Mouse (Mus musculus) intestine, postnatal 0 days (tissue): Measurements from ENCODE around the gene Sugp2. TPM values are rescaled to one million over a fixed set of nuclear protein-coding genes. Genes with fewer than 3 reads are reported as not detected.

Experiments used
- ATAC-seq: fragments of 200-750 bp; cut with Nextera tagmentation; 2 replicates; pipeline ENCODE4 v1.8.0; 2017; ENCODE audit warnings: mild to moderate bottlenecking, moderate TSS enrichment, moderate library complexity
- H3K27ac ChIP-seq: fragments of 300-500 bp; sonication (generic); 2 replicates; pipeline ENCODE4 v1.5.1; 2014; ENCODE audit warnings: mild to moderate bottlenecking, low read depth, low read length, moderate library complexity
- H3K27me3 ChIP-seq: fragments of 300-500 bp; sonication (generic); replicated peaks from 2 replicates; pipeline ENCODE4 v1.6.1; 2014; ENCODE audit warnings: low read length, mixed read lengths; ENCODE audit not compliant: control insufficient read depth, insufficient read depth
- H3K36me3 ChIP-seq: fragments of 300-500 bp; sonication (generic); 2 replicates; pipeline ENCODE4 v1.6.1; 2014; ENCODE audit warnings: mild to moderate bottlenecking, moderate library complexity; ENCODE audit not compliant: control insufficient read depth, insufficient read depth
- H3K4me1 ChIP-seq: fragments of 300-500 bp; sonication (generic); replicated peaks from 2 replicates; pipeline ENCODE4 v1.6.1; 2014; ENCODE audit warnings: antibody characterized with exemption, low read length, mixed read lengths; ENCODE audit not compliant: control insufficient read depth, insufficient read depth
- H3K4me2 ChIP-seq: fragments of 300-500 bp; sonication (generic); replicated peaks from 2 replicates; pipeline ENCODE4 v1.6.1; 2014; ENCODE audit warnings: low read depth, mild to moderate bottlenecking, moderate library complexity
- H3K4me3 ChIP-seq: fragments of 300-500 bp; sonication (generic); 2 replicates; pipeline ENCODE4 v1.5.1; 2014; ENCODE audit warnings: low read depth, low read length
- H3K9ac ChIP-seq: fragments of 300-500 bp; sonication (generic); 2 replicates; pipeline ENCODE4 v1.6.1; 2014; ENCODE audit warnings: mild to moderate bottlenecking, low read depth, low read length
- H3K9me3 ChIP-seq: fragments of 300-500 bp; sonication (generic); 2 replicates; pipeline ENCODE4 v1.6.1; 2016; ENCODE audit warnings: mixed run types; ENCODE audit not compliant: control insufficient read depth
- CTCF ChIP-seq: sonication (generic); IDR thresholded peaks from 2 replicates; pipeline ENCODE4 v1.5.1; 2016; ENCODE audit warnings: low read depth, mild to moderate bottlenecking, control low read depth, antibody characterized with exemption, moderate library complexity
- WGBS: fragments of 180-500 bp; shearing (Covaris S2); extraction: QIAGEN DNeasy Blood & Tissue Kit; methylation state at CpG from one replicate; pipeline ENCODE4 v1.1.7; 2014; 5-methylcytosine and 5-hydroxymethylcytosine counted together
- polyA plus RNA-seq: library from polyadenylated mRNA; unstranded; fragments of >200 nt; fragmentation: Nextera tagmentation; extraction: Ambion mirVana; gene quantifications from 2 replicates; pipeline ENCODE4 v1.2.1, GENCODE M21; 2015

Gene Sugp2
- 8.0 and 11.5 TPM in 2 replicates for polyA plus RNA-seq

DNA sequence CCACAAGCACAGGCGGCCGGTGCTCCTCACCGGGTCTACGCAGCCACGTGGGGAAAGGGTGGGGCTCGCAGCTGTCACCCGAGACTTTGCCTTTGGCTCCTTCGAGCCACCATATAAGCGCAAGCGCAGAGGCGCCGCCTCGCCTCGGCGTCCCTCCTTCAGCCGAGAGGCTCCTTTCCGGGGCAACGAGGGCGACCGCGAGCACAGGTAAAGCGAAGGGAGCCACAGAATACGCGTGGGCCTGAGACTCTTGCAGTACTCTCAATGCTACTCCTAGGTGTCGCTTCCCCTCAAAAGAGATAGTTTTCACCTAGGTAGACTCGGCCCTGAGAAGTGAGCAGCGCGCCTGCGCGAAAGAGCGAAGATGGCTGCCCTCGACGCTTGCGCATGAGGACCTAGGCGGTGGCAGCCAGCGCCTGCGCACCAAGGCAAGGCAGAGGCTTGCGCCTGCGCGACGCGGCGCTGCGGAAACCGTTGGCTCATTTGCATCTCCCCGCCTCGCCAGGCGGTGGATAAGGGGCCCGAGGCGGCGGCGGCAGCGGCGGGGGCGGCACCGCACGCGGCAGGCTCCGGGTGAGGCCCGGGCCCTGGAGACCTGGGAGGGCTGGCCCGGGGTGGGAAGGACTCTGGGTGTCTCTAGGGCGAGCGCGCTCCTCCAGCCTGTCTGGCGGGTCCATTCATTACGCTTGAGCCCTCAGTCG is at the start of gene Sugp2, which contains the start of gene Armc6:
TSS of gene Sugp2 (plus strand) at position 147 of the 701 bp plus-strand sequence.
TSS of gene Armc6 (minus strand) at position 387 of the 701 bp plus-strand sequence.
- TF ChIP-seq CTCF: no peak
- peaks cover 40% of the 10 kb centered on the region for H3K36me3 ChIP-seq
- H3K4me3 ChIP-seq: peak within 1 kb of the TSS; percentile 75
- peak within 1 kb of the TSS; percentile 90 for H3K27ac ChIP-seq
- H3K27me3 ChIP-seq: no peaks in the 10 kb centered on the region
- no peaks in the 10 kb centered on the region for H3K9me3 ChIP-seq
- under 1% methylated on average over 67 of the region's 67 CpGs for WGBS
- ATAC-seq: peak; percentile 95
- peak within 1 kb of the TSS; percentile 65 for H3K9ac ChIP-seq
- no peaks in the 10 kb centered on the region; the same call in 1 of the 2 replicates for H3K4me1 ChIP-seq
- peak within 1 kb of the TSS; percentile 85 for H3K4me2 ChIP-seq

DNA sequence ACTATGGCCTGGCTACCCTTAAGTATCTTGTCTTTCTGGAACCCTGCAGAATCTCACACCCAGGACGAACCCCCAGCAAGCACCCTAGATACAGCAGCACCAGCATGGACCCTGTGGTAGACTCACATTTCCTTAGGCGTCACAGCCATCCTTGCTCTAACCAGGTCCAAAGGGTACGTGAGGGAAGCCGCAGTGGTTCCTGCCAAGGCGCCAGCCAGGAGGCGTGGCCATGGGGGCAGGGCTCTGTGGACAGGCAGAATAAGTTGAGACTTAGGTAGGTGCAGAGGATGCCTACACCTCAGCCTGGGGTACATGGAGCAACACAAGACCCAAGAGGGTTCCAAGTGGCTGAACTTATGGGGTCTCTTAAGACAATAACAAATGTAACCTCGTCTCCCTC is 45.3 kb upstream of the Sugp2 start:
- peak overlapping the region; percentile 52 for H3K4me2 ChIP-seq
- no peak for TF ChIP-seq CTCF
- peak; percentile 72 for ATAC-seq
- H3K9me3 ChIP-seq: no peaks in the 10 kb centered on the region
- no peak overlapping the region; the same call in 1 of the 2 replicates for H3K9ac ChIP-seq
- H3K27ac ChIP-seq: peak overlapping the region; percentile 77
- H3K4me1 ChIP-seq: peaks cover 22% of the 10 kb centered on the region; the same call in 1 of the 2 replicates
- H3K4me3 ChIP-seq: no peak overlapping the region
- 37% methylated on average over 7 of the region's 7 CpGs for WGBS
- H3K27me3 ChIP-seq: no peaks in the 10 kb centered on the region
- peaks cover 17% of the 10 kb centered on the region; the same call in 1 of the 2 replicates for H3K36me3 ChIP-seq

DNA sequence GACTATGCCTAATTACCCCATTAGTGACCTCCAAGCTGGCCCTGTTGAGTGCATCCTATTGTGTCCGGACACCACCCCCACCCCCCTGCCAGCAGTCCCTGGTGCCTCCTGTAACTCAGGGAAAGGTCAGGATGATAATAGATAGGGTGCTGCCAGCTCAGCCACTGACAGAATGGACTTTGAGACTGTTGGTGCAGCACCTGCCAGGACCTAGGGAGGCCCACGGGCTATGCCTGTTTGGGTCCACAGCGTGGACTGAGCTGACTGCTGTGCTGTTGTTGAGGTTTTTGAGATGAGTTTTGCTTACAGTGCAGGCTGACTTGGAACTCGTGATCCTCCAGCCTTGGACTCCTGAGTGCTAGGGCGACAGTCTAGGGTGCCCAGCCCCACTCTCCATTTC is 40.8 kb upstream of the Sugp2 start:
- no peak for TF ChIP-seq CTCF
- 33% methylated on average over 5 of the region's 5 CpGs for WGBS
- Histone ChIP-seq H3K36me3 (peaks cover 9% of the 10 kb centered on the region; the same call in 1 of the 2 replicates), H3K4me2 (no peak overlapping the region; the same call in 1 of the 2 replicates), H3K4me1 (peaks cover 25% of the 10 kb centered on the region; the same call in 1 of the 2 replicates), H3K9ac (no peak overlapping the region), H3K9me3 (no peaks in the 10 kb centered on the region), H3K4me3 (no peak overlapping the region), H3K27ac (peak overlapping the region; percentile 89), H3K27me3 (no peaks in the 10 kb centered on the region)
- ATAC-seq: peak; percentile 89

DNA sequence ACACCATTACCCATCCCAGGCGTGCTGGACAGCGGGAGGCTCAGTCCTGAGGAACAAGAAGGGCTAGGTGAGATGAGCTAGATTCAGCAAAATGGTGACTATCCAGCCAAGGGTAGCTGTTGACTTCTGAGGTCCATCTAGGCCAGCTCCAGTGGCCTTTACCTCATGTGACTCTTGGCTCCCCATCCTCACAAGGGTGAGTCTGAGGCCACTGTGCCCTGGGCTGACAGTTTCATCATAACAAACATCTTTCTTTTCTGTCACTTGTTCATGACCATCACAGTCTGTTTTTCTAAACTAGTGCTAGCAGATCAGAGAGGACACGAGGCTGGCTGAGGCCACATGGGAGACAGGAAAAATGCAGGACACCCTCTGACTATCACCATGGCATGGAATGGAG is 39.8 kb upstream of the Sugp2 start:
- H3K4me2 ChIP-seq: no peak overlapping the region
- H3K9ac ChIP-seq: no peak overlapping the region
- no peak overlapping the region for H3K4me3 ChIP-seq
- H3K4me1 ChIP-seq: peaks cover 29% of the 10 kb centered on the region; the same call in 1 of the 2 replicates
- peak overlapping the region; percentile 89 for H3K27ac ChIP-seq
- no peak for ATAC-seq
- no peak for TF ChIP-seq CTCF
- H3K27me3 ChIP-seq: no peaks in the 10 kb centered on the region
- H3K36me3 ChIP-seq: peaks cover 9% of the 10 kb centered on the region; the same call in 1 of the 2 replicates
- 76% methylated on average over 3 of the region's 3 CpGs for WGBS
- H3K9me3 ChIP-seq: no peaks in the 10 kb centered on the region

DNA sequence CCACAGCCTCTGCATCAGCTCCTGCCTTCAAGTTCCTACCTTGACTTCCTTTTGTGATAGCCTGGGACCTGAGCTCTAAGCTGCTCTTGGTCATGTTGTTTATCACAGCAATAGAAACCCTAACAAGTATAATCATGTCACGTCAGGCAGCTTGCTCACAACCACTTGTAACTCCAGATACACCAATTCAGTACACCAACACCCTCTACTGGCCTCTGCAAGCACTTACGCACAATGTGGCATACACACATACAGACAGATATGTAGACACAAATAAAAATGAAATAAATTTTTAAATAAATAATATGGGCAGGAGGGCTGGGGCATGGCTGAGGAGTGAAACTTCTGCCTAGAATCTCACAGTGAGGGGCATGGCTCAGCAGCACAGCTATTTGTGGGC is 38.3 kb upstream of the Sugp2 start:
- ATAC-seq: no peak
- peaks cover 20% of the 10 kb centered on the region for H3K4me1 ChIP-seq
- WGBS: 62% methylated on average over 2 of the region's 2 CpGs
- H3K27me3 ChIP-seq: no peaks in the 10 kb centered on the region
- H3K4me2 ChIP-seq: no peak overlapping the region
- H3K27ac ChIP-seq: no peak overlapping the region; the same call in 1 of the 2 replicates
- peak; percentile 72 for TF ChIP-seq CTCF
- H3K9ac ChIP-seq: no peak overlapping the region
- no peaks in the 10 kb centered on the region for H3K9me3 ChIP-seq
- H3K4me3 ChIP-seq: no peak overlapping the region
- H3K36me3 ChIP-seq: peaks cover 9% of the 10 kb centered on the region; the same call in 1 of the 2 replicates

DNA sequence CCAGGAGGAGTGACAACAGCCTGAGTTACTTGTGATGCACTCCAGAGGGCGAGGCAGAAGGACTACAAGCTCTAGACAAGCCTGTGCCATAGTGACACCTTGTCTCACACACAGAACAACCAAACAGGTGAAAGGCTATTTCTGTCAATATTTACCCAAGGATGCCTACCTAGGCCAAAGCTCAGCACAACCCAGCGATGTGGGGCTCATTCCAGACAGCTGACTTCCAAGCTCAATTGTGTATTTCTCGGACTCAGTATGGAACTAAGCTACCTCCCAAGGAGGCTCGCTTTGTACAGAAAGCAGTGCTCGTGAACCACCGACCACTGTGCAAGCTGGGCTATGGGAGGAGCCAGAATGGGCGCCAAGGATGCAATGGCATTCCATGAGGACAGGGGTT is 36.4 kb upstream of the Sugp2 start:
- ATAC-seq: 0 out of 2 replicates have a peak, but pooled peaks have one; percentile 3
- 29% methylated on average over 7 of the region's 7 CpGs for WGBS
- H3K36me3 ChIP-seq: no peaks in the 10 kb centered on the region
- no peak for TF ChIP-seq CTCF
- no peak overlapping the region for H3K9ac ChIP-seq
- H3K4me1 ChIP-seq: peaks cover 13% of the 10 kb centered on the region; the same call in 1 of the 2 replicates
- H3K27me3 ChIP-seq: no peaks in the 10 kb centered on the region
- no peaks in the 10 kb centered on the region for H3K9me3 ChIP-seq
- H3K27ac ChIP-seq: 0 out of 2 replicates have a peak overlapping the region, but pooled peaks have one; percentile 50
- no peak overlapping the region; the same call in 1 of the 2 replicates for H3K4me2 ChIP-seq
- H3K4me3 ChIP-seq: no peak overlapping the region
